Mouse (Mus musculus) heart, postnatal 14 days (tissue): ENCODE data around the gene Srgap1. TPM values are rescaled to one million over a fixed set of nuclear protein-coding genes. Genes with fewer than 3 reads are reported as not detected.
A peak's percentile ranks its signal among the peaks of the same experiment; 100 is the strongest.

Experiments
- DNase-seq, 2 experiments: peaks; one replicate each; pipeline ENCODE4 v3.0.0; 2021 to 2022
- intact Hi-C: fragments of 180-260 bp; cut with DNase I; formaldehyde crosslinking; loops from one replicate; pipeline ENCODE4 v1.15.1; 2025
- total RNA-seq, 2 experiments: library from RNA; stranded (reverse); gene quantifications; 2 replicates each; pipeline ENCODE4 v1.2.3; 2021

Srgap1 gene
- total RNA-seq, 2 experiments from 2014 or later: 4.0 to 4.6 TPM

DNA sequence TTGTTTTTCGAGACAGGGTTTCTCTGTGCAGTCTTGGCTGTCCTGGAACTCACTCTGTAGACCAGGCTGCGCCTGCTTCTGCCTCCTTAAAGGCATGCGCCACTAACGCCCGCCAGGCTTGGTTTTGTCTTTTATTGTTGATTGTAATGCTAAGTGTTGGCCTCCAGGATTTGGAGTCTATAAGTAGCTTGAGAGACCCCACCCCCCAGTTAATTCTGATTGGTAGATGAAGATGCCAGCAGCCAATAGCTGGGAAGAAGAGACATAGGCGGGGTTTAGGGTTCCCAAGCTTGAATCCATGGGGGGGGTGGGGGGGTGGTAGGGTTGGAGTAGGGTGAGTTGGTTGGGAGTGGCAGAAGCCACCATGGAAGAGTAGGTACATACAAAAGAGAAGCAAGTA lies 147.4 kb downstream of the Srgap1 start:
- no peak for DNase-seq
- intact Hi-C loops: loop anchor here (5.0 kb wide), 1 partner anchor 62 kb away; no protein-coding TSS in a partner anchor

DNA sequence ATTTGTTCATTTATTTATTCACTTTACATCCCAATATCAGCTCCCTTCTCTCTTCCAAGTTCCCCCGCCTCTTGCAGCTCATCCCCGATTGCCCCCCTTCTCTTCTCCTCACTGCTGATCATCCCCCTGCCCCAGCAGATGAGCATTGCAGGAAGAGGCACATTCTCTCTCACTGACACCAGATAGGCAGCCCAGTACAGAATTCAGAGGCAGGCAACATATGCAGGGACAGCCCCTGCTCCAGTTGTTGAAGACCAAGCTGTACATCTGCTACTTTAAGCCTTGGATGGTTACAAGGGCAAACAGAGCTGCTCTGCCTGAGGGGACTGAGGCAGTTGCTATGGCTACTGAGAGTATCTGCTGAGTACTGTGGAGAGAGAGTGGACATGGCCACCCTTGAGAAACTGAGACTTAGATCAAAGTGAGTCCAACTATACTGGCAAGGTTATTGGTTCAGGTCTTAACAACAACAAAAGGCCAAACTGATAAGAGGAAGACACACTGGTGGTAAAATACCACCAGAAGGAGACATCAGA lies 149.2 kb downstream of the Srgap1 start:
- intact Hi-C loops: no loop called here
- DNase-seq: no peak

DNA sequence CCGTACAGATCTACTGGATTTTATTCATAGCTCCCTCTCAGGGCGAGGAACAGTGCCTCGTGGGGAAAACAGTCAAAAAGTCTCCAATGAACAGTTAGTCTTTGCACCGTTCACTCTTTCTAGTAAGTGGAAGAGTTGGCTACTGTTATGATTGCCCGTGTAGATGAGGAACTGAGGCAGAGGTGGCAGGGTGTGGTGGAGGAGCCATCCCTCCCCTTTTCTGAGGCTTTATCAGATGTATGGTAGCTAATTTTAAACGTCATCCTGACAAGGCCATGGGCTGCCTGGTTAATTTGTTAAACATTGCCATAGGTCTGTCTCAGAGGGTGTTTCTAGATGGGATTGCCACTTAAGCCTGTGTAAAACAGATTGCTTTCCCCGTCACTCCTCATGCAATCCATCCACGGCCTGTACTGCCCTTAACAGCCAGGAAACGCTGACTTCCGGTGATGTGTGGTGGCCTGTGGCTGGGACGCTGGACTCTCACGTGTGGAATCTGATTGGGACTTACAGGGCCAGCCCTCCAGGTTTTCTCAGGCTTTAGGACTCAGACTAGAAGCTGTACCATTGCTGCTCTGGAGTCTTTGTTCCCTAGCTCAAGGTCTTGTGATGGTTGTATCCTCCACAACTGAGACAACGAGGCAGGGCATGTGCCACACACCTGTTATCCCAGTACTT lies 155.6 kb downstream of the Srgap1 start:
- DNase-seq: no peak
- intact Hi-C loops: no loop called here

DNA sequence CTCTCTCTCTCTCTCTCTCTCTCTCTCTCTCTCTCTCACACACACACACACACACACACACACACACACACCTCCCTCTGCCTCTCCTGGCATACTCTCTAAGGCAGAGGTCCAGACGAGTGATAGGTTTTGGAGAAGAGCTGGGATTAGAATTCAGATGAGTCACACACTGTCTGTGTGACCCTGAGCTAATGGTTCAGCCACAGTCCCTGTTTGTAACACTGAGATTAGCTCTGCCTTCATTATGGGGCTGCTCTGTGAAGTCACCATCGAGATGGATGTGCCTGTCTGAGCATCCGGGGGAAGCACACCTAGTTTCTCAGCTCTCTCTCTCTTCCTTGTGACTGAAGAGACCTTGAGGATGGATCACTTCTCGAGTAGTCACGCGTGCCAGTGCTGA lies 157.1 kb downstream of the Srgap1 start:
- intact Hi-C loops: no loop called here
- no peak for DNase-seq

DNA sequence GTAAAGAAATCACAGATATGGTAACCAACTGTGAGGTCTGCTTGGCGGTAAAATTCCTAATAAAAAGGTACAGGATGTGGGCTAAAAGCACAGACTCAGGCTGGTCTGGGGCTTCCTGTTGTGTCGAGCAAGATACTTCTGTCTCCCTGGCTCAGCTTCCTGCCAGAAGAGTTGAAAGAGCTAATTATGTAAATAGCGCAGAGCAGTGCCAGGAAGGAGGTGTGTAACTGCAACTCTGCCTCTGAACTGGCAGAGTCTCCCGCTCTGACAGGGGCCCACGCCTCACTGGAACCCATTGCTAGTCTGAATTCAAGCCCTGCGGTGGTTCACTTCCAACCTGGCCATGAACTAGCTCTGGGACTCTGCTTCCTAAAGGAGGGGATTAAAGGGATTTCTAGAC lies 160.3 kb downstream of the Srgap1 start:
- intact Hi-C loops: no loop called here
- no peak for DNase-seq

DNA sequence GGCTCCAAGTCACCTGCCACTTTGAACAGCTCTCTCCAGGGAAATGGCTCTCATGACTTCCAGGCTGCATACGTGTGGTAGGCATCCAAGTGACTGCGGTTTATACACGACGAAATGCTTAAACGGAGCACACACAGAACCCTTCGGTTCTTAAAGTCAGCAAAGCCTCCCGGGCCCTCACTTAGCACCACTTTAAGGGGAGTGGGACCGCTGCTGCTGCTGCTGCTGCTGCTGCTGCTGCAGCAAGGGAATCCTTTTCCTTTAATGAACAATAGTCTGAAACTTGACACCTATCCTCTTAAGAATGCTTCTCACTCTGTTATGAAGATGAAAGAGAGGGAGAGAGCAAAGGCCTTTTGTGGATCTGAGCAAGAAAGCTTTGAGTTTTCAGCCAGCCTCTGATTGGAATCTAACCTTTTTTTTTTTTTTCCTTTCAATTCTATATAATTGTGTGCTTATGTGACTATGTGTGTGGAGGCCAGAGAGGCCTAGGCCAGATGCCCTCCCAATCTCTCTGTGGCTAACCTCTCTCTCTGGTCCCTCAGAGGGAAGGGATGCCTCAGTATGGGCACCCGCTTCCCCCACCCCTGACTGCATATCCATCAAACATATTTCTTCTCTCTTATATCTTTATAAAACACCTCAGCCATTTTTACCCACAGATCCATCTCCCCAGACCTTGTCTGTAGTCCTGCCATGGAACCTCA lies 161.4 kb downstream of the Srgap1 start:
- intact Hi-C loops: no loop called here
- no peak for DNase-seq

DNA sequence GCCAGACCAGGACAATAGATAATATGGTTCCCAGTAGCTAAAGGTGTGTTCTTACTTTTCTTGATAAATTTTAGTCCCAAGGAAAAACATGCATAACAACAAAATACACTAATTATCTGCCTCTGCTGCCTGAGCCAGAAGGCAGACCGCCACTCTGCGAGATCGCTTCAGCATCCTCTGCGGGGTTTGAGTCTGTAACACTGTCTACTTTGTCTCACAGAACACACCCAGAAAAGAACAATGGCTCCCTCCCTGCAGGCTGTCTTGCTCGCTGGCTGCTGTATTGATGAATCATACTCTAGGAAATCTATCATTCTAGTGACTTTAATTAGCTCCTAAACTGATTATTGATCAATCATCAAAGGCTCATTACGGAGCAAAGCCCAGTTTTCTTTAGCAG lies 164.7 kb downstream of the Srgap1 start:
- intact Hi-C loops: no loop called here
- DNase-seq: no peak

DNA sequence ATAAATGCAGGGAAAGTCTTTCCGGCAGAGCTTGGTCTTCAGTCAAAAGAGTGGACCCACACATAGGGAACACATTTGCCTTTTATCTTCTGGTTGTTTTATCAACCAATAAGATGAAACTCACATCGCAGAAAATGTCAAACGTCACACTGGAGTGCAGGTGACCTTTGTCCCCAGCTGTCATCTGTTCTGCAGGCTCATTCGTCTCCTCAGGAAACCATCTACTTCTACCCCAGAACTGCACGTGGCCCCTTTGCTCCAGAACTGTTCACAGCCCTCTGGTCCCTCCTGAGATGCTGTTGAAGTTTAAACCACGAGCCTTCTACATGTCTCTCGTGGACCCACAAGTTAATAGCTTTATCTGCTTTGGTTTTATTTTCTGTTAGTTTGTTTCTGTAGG lies 168.3 kb downstream of the Srgap1 start:
- intact Hi-C loops: no loop called here
- DNase-seq: no peak

DNA sequence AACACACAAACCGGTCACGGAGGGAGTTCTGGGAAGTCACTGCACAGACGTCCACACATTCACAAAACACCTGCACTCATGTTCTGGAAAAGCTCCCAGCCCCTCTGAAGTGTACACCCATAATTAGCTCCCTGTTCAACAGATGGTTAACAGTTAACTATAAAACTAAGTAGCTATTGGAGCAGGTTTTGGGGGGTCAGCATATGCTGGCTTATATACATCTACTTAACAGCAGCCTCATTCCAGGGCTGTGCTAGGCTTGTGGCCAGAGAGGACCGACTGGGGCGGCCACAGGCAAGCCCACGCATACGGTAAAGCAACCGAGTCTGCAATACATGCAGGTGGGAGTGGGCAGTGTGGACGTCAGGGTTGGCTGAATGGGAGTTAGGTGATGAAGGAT lies 169.2 kb downstream of the Srgap1 start:
- intact Hi-C loops: no loop called here
- no peak for DNase-seq

DNA sequence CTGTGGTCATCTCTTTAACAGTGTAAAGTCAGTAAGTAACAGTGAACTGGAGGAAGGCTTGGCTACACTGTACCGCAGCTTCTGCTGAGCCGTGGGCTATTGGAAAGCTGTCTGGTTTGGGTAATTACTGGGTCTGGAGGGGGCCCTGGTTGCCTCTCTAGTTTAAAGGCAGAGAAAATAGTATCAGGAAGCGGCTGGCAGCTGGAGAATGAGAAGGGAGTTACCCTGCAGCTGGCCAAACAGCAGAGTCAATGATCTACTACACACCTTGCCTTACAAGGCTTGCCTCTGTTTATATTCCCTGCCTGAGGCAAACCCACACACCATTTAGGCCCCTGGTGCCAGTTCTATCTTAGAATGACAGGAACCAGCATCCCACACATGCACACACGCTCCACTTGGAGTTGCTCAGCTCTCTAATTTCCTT lies 174.0 kb downstream of the Srgap1 start:
- intact Hi-C loops: loop anchor here (5.0 kb wide), 1 partner anchor 49 kb away; no protein-coding TSS in a partner anchor
- no peak for DNase-seq

DNA sequence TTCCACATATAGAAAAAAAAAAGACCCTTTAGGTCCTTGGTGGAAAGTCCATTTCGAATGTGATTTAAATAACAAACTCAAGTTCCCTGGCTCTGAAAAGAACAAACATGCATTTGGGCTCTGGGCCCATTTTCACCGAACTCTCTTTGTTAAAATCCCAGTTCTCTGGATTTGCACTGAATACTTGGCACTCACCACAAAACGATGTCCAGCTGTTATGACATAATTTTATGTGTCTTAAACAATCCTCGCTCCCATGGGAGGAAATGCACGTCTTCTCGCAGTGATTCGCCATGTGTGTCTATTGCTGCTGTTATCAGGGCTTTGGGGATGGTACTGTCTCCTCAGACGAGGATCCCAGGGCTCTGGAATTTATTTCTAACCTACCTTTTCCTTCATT lies 177.2 kb downstream of the Srgap1 start:
- intact Hi-C loops: loop anchor here (5.0 kb wide), 1 partner anchor 52 kb away; no protein-coding TSS in a partner anchor
- peak; percentile 30 to 41 for DNase-seq

DNA sequence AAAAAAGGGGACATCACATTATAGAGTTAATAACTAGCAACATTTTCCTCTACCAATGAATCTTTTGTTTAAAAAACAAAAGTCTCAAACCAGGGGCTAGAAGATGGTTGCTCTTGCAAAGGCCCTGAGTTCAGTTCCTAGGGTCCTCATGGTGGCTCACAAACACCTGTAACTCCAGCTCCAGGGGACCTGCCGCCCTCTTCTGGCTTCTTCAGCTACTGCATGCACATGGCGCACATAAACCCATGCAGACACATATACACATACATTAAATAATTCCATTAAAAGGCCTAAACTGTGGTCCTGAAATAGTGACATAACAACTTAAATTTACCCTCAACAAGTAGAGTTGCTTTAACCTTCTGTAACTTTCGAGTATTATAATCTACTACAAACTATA lies 178.9 kb downstream of the Srgap1 start:
- intact Hi-C loops: no loop called here
- no peak for DNase-seq

DNA sequence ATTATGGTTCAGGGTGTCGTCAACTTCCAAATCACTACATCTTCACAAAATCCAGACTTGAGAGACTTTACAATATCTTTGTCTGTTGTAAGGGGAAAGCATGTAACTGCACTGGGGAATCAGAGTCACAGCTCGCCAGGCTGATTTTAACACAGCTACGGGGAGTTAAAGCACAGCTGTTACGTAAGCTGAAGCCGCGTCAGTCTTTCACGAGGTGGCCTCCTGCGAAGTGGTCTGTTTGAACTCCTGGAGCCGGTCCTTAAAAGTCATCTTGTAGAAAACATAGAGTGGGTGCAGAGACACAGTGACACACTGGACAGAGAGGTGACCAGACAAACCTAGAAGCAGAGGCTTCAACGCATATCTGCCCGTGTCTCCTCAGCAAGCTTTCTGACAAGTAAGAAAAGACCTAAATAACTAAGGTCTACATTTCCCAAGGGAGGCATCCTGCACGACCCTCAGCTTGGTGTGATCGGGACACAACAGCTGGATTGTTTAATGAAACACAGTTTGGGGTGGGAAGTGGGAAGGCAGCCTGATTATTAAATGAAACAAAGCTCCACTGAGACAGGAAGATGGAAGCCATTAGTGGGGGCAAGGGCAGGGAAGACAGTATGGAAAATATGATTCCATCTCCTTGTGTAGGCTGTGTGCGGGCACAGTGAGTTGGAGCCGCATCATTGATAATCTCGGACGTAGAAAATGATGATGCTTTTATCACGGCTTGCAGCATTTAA lies 181.4 kb downstream of the Srgap1 start:
- intact Hi-C loops: no loop called here
- no peak for DNase-seq

DNA sequence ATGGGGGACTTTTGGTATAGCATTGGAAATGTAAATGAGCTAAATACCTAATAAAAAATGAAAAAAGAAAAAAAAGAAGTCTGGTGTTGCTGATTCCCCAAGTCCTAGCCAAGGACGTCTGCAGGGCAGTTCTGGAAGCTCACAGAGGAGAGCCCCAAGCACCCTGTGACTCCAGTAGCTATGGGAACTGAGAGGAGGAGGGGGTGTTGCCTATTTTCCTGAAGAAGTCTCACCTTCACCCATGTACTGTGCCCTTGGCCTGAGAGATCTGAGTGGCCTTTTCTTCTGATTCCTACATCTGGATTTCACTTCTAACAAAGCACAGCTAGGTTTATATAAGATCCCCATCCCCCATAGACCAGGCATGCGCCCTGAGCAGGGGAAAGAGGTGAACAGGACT lies 186.2 kb downstream of the Srgap1 start:
- intact Hi-C loops: no loop called here
- no peak for DNase-seq

DNA sequence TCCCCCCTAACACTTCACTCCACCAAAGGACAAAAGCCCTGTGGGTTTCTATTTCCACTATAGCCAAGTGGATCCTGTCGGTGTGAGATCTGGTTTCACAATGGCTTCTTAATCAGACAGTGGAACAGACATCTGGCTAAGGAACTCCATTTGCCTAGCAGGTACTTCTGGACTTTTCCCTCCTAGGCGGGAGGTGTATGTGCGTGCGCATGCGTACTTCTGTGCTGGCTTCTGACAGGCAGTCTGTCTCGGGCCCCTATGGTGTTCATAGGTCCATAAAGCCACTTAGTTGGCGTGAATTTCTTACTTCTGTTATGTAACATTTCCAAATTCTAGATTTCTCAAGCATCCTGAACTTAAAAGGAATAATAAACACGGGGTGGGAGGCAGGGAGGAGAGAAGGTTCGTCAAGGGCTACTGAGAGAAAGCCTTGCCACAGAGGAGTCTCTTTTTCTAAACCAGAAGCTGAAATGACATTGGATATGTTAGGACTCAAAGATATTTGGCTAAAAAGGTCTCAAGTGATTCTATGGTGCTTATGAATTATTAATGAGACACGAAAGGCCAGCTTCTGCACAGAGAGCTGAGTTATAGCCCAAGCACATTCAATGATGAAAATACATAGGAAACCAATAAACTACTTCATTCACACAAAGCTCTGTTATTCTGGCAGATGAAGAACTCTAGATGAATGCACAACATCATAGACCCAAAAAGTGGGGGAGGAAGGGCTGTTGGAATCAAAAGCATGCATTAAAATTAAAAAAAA lies 187.1 kb downstream of the Srgap1 start:
- intact Hi-C loops: no loop called here
- DNase-seq: no peak

DNA sequence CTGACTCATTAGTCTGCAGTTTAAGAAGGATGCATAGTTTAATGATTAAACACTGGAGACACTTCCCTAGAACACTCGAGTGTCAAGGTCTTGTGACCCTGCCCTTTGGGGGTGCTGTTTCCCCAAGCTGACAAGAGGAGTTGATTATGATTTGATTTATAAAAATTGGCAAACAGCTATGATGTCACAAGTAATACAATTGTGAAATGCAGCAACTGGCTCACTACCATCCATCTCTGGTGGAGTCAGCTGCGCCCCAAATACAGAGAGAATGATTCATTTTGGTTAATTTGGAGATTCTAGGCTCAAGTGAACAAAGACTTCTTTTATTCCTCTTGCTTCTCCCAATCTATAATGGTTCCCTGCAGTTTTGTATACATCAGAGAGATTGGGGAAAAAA lies 188.2 kb downstream of the Srgap1 start:
- intact Hi-C loops: no loop called here
- DNase-seq: no peak

DNA sequence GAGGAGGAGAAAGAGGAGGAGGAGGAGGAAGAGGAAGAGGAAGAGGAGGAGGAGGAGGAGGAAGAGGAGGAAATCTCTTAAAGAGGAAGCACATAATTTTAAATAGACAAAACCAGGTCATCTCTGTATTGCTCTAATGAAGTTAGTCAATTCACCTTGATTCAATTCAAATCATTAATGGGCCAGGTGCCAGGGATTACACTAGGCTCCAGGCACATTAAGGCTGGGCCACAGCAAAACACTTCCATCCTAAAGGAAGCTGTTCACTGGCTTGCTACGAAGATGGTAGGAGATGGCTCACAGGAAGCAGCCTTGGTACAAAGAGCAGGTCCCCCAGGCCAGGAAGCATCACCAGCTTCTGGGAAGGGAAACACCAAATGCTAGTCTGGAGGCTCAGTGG lies 189.0 kb downstream of the Srgap1 start:
- DNase-seq: no peak
- intact Hi-C loops: no loop called here

DNA sequence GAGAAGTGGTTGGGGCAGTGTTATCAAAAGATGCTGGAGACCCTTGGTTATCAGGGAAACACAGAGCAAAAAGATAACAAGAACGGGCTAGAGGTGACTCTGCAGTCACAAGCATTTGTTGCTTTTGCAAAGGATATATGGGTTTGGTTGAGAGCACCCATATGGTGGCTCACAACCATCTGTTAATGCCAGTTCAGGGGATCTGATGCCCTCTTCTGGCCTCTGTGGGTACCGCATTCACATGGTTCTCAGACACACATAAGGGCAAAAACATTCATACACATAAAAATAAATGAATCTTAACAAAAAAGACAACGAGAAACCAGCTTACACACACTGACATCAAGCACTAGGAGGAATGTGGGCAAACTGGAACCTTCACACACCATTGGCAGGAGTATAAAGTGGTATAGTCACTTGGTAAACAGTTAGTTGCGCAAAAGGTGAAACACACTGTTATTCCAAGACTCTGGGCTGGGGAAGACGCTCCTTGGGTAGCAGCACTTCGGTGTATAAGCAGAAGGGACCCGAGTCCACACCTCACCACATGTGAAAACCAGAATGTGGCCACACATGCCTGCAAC lies 191.2 kb downstream of the Srgap1 start:
- intact Hi-C loops: no loop called here

DNA sequence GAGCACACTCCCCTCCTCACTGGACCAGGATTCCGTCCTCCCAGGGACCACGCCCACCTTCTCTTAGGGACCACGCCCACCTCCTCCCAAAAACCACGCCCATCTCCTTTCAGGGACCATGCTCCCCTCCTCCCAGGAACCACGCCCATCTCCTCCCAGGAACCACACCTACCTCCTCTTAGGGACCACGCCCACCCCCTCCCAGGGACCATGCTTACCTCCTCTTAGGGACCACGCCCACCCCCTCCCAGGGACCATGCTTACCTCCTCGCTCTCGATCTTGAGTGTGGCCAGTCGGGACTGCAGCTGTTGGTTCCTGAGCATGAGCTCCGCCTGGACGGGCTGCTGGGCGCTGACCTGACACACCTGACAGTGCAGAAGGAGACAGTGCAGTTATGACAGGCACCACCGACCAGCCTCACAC lies 193.7 kb downstream of the Srgap1 start:
- no peak for DNase-seq
- intact Hi-C loops: no loop called here

More for the DNA sequence above, 191.2 kb downstream of the Srgap1 start:
- DNase-seq: no peak

DNA sequence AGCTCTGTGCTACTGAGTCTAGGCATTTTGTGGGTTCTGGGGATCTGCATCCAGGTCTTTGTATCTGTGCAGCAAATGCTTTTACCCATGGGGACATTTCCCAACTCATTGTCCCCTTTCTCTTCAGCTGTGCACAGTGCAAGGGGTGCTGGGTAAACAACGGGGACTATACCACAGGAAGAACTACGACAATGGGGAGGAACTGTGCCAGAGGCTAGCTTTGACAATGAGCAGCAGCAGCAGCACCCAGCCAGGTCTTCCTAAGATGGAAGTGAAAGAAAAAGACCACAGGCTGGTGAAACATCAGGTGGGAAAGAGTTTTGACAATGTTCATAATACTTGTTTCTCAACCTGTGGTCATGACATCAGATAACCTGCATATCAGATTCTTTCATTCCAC lies 197.6 kb downstream of the Srgap1 start:
- intact Hi-C loops: no loop called here
- peak in 1 of 2 experiments; percentile 18 for DNase-seq
